Mouse (Mus musculus) intestine, embryonic 16.5 days (tissue): Measurements from ENCODE around the gene Arl5a. TPM values are rescaled to one million over a fixed set of nuclear protein-coding genes. Genes with fewer than 3 reads are reported as not detected.
A peak's percentile ranks its signal among the peaks of the same experiment; 100 is the strongest.

Source experiments
- ATAC-seq: fragments of 200-750 bp; cut with Nextera tagmentation; 2 replicates; pipeline ENCODE4 v1.8.0; 2017; ENCODE audit warnings: moderate TSS enrichment, moderate library complexity
- H3K27ac ChIP-seq: fragments of 300-500 bp; sonication (generic); 2 replicates; pipeline ENCODE4 v1.5.1; 2014; ENCODE audit warnings: mild to moderate bottlenecking, low read length
- H3K27me3 ChIP-seq: fragments of 300-500 bp; sonication (generic); replicated peaks from 2 replicates; pipeline ENCODE4 v1.6.1; 2014; ENCODE audit warnings: low read length, control low read depth, mixed read lengths; ENCODE audit not compliant: control insufficient read depth, insufficient read depth
- H3K36me3 ChIP-seq: fragments of 300-500 bp; sonication (generic); 2 replicates; pipeline ENCODE4 v1.6.1; 2014; ENCODE audit warnings: low read length, control low read depth; ENCODE audit not compliant: control insufficient read depth, insufficient read depth
- H3K4me1 ChIP-seq: fragments of 300-500 bp; sonication (generic); 2 replicates; pipeline ENCODE4 v1.6.1; 2014; ENCODE audit warnings: low read length, control low read depth, mixed read lengths; ENCODE audit not compliant: control insufficient read depth, insufficient read depth
- H3K4me2 ChIP-seq: fragments of 300-500 bp; sonication (generic); 2 replicates; pipeline ENCODE4 v1.6.1; 2014; ENCODE audit warnings: low read depth, low read length, control low read depth
- H3K4me3 ChIP-seq: fragments of 300-500 bp; sonication (generic); 2 replicates; pipeline ENCODE4 v1.5.1; 2014; ENCODE audit warnings: mild to moderate bottlenecking, low read length
- H3K9ac ChIP-seq: fragments of 300-500 bp; sonication (generic); 2 replicates; pipeline ENCODE4 v1.6.1; 2014; ENCODE audit warnings: low read depth, low read length
- H3K9me3 ChIP-seq: fragments of 300-500 bp; sonication (generic); 2 replicates; pipeline ENCODE4 v1.6.1; 2016; ENCODE audit warnings: low read length, control low read depth; ENCODE audit not compliant: control insufficient read depth
- WGBS: fragments of 180-500 bp; shearing (Covaris S2); extraction: QIAGEN DNeasy Blood & Tissue Kit; methylation state at CpG from one replicate; pipeline ENCODE4 v1.1.7; 2014; 5-methylcytosine and 5-hydroxymethylcytosine counted together
- polyA plus RNA-seq: library from polyadenylated mRNA; unstranded; fragments of >200 nt; fragmentation: Nextera tagmentation; extraction: Ambion mirVana; gene quantifications from 2 replicates; pipeline ENCODE4 v1.2.1, GENCODE M21; 2015

Arl5a gene
- polyA plus RNA-seq, 1 experiment from 2014 or later, result 10.8 TPM

GRCm38 (mm10) chr2:52374706-52375105 is 50.0 kb downstream of the Arl5a start:
- Histone ChIP-seq H3K36me3 (no peaks in the 10 kb centered on the region), H3K4me3 (no peak overlapping the region), H3K27me3 (no peaks in the 10 kb centered on the region), H3K9ac (no peak overlapping the region), H3K9me3 (no peaks in the 10 kb centered on the region), H3K27ac (no peak overlapping the region), H3K4me1 (no peaks in the 10 kb centered on the region), H3K4me2 (no peak overlapping the region)
- 89% methylated on average over 6 of the region's 6 CpGs for WGBS
- no peak for ATAC-seq

- H3K4me2 ChIP-seq, result no peak overlapping the region
- no peak overlapping the region for H3K4me3 ChIP-seq
- no peaks in the 10 kb centered on the region for H3K36me3 ChIP-seq
- no peak overlapping the region for H3K9ac ChIP-seq
- no peak overlapping the region for H3K27ac ChIP-seq
- WGBS, result 63% methylated on average over 6 of the region's 6 CpGs
- no peaks in the 10 kb centered on the region for H3K27me3 ChIP-seq
- no peaks in the 10 kb centered on the region for H3K9me3 ChIP-seq
- no peak for ATAC-seq
- H3K4me1 ChIP-seq, result no peaks in the 10 kb centered on the region
These were observed 52.2 kb downstream of the Arl5a start for GRCm38 (mm10) chr2:52372480-52372879.

GRCm38 (mm10) chr2:52372080-52372479 is 52.6 kb downstream of the Arl5a start:
- ATAC-seq, result no peak
- Histone ChIP-seq H3K36me3 (no peaks in the 10 kb centered on the region), H3K9ac (no peak overlapping the region), H3K4me2 (no peak overlapping the region), H3K27me3 (no peaks in the 10 kb centered on the region), H3K9me3 (no peaks in the 10 kb centered on the region), H3K4me1 (no peaks in the 10 kb centered on the region), H3K4me3 (no peak overlapping the region), H3K27ac (no peak overlapping the region)
- 70% methylated on average over 4 of the region's 4 CpGs for WGBS

- H3K9me3 ChIP-seq, result no peaks in the 10 kb centered on the region
- 17% methylated on average over 2 of the region's 2 CpGs for WGBS
- no peak overlapping the region for H3K27ac ChIP-seq
- peak; percentile 70 for ATAC-seq
- no peaks in the 10 kb centered on the region for H3K4me1 ChIP-seq
- H3K4me3 ChIP-seq, result no peak overlapping the region
- H3K9ac ChIP-seq, result no peak overlapping the region
- H3K36me3 ChIP-seq, result no peaks in the 10 kb centered on the region
- no peak overlapping the region for H3K4me2 ChIP-seq
- H3K27me3 ChIP-seq, result no peaks in the 10 kb centered on the region
These were observed 53.6 kb downstream of the Arl5a start for GRCm38 (mm10) chr2:52371066-52371465.

GRCm38 (mm10) chr2:52369622-52370021 is 55.1 kb downstream of the Arl5a start:
- 59% methylated on average over 6 of the region's 6 CpGs for WGBS
- Histone ChIP-seq H3K4me1 (no peaks in the 10 kb centered on the region), H3K9me3 (no peaks in the 10 kb centered on the region), H3K27me3 (no peaks in the 10 kb centered on the region), H3K36me3 (no peaks in the 10 kb centered on the region), H3K9ac (no peak overlapping the region), H3K27ac (no peak overlapping the region), H3K4me2 (no peak overlapping the region), H3K4me3 (no peak overlapping the region)
- no peak for ATAC-seq

- WGBS, result 84% methylated on average over 5 of the region's 5 CpGs
- no peaks in the 10 kb centered on the region for H3K36me3 ChIP-seq
- no peak for ATAC-seq
These were observed 57.0 kb downstream of the Arl5a start for GRCm38 (mm10) chr2:52367665-52368064.

GRCm38 (mm10) chr2:52367248-52367647 is 57.5 kb downstream of the Arl5a start:
- Histone ChIP-seq H3K27ac (no peak overlapping the region), H3K4me1 (no peaks in the 10 kb centered on the region), H3K27me3 (no peaks in the 10 kb centered on the region), H3K4me3 (no peak overlapping the region), H3K9me3 (no peaks in the 10 kb centered on the region), H3K36me3 (no peaks in the 10 kb centered on the region), H3K4me2 (no peak overlapping the region), H3K9ac (no peak overlapping the region)
- WGBS, result 61% methylated on average over 13 of the region's 13 CpGs
- ATAC-seq, result no peak

More at GRCm38 (mm10) chr2:52367665-52368064, 57.0 kb downstream of the Arl5a start:
- no peak overlapping the region for H3K27ac ChIP-seq
- no peak overlapping the region for H3K9ac ChIP-seq
- H3K27me3 ChIP-seq, result no peaks in the 10 kb centered on the region
- H3K4me3 ChIP-seq, result no peak overlapping the region
- no peaks in the 10 kb centered on the region for H3K4me1 ChIP-seq
- no peak overlapping the region for H3K4me2 ChIP-seq
- H3K9me3 ChIP-seq, result no peaks in the 10 kb centered on the region

GRCm38 (mm10) chr2:52361086-52361485 is 63.6 kb downstream of the Arl5a start:
- ATAC-seq, result no peak
- no peaks in the 10 kb centered on the region for H3K9me3 ChIP-seq
- no peak overlapping the region for H3K27ac ChIP-seq
- H3K4me1 ChIP-seq, result no peaks in the 10 kb centered on the region
- H3K4me3 ChIP-seq, result no peak overlapping the region
- H3K9ac ChIP-seq, result no peak overlapping the region
- no peaks in the 10 kb centered on the region for H3K27me3 ChIP-seq
- 90% methylated on average over 9 of the region's 9 CpGs for WGBS
- no peaks in the 10 kb centered on the region for H3K36me3 ChIP-seq
- H3K4me2 ChIP-seq, result no peak overlapping the region

GRCm38 (mm10) chr2:52359722-52360121 is 65.0 kb downstream of the Arl5a start:
- WGBS, result 82% methylated on average over 1 of the region's 1 CpGs
- Histone ChIP-seq H3K4me1 (no peaks in the 10 kb centered on the region), H3K9me3 (no peaks in the 10 kb centered on the region), H3K27ac (no peak overlapping the region), H3K4me3 (no peak overlapping the region), H3K27me3 (no peaks in the 10 kb centered on the region), H3K4me2 (no peak overlapping the region), H3K36me3 (no peaks in the 10 kb centered on the region), H3K9ac (no peak overlapping the region)
- ATAC-seq, result no peak

GRCm38 (mm10) chr2:52358156-52358555 is 66.5 kb downstream of the Arl5a start:
- Histone ChIP-seq H3K4me1 (no peaks in the 10 kb centered on the region), H3K36me3 (no peaks in the 10 kb centered on the region), H3K4me3 (no peak overlapping the region), H3K27ac (no peak overlapping the region), H3K27me3 (no peaks in the 10 kb centered on the region), H3K4me2 (no peak overlapping the region), H3K9ac (no peak overlapping the region), H3K9me3 (no peaks in the 10 kb centered on the region)
- ATAC-seq, result no peak
- WGBS, result 84% methylated on average over 5 of the region's 5 CpGs
